Mouse (Mus musculus) liver, adult 2 months (tissue): ENCODE measurements at regions not wholly inside any gene's neighbourhood (a gene's known extent, or its start where the extent isn't known, plus 50 kb on each side); places are given as distances from the start of the nearest gene placed in this dataset.

ENCODE experiments used
- CTCF ChIP-seq: fragments of 200-500 bp; IDR thresholded peaks from 2 replicates; pipeline ENCODE4 v1.5.1; 2011; ENCODE audit warnings: low read depth, low read length, control low read depth
- POLR2A ChIP-seq: fragments of 200-500 bp; IDR thresholded peaks from 2 replicates; pipeline ENCODE4 v1.6.1; 2011; ENCODE audit warnings: low read length, control low read depth; ENCODE audit not compliant: insufficient read depth; ENCODE audit errors: extremely low read depth

- TF ChIP-seq POLR2A (no peak), CTCF (no peak)
Measured at GRCm38 (mm10) chr2:138939367-138939766, 554.3 kb upstream of the Sptlc3 start.
